Mouse (Mus musculus) c-Kit-negative CD71-positive TER-119-positive erythroid progenitor cells, embryonic 14.5 days (primary cell): Measurements from ENCODE around the gene Hacd2.

Source experiments
- DNase-seq: peaks from one replicate; pipeline ENCODE4 v3.0.0-alpha.2; 2013; ENCODE audit warnings: low read depth, low spot score

The Hacd2 gene

GRCm38 (mm10) chr16:35006251-35006650 lies 16.0 kb upstream of the Hacd2 start:
- no peak for DNase-seq

- no peak for DNase-seq
Observed at GRCm38 (mm10) chr16:35007361-35007760, 14.9 kb upstream of the Hacd2 start.

GRCm38 (mm10) chr16:35008447-35008846 lies 13.8 kb upstream of the Hacd2 start:
- no peak for DNase-seq

- DNase-seq: no peak
Observed at GRCm38 (mm10) chr16:35013501-35013900, 8.7 kb upstream of the Hacd2 start.

- no peak for DNase-seq
Observed at GRCm38 (mm10) chr16:35016491-35016890, 5.7 kb upstream of the Hacd2 start.

GRCm38 (mm10) chr16:35018470-35018974 lies 3.7 kb upstream of the Hacd2 start:
- no peak for DNase-seq

- DNase-seq: no peak
Observed at GRCm38 (mm10) chr16:35021903-35022241, 356 bp upstream of the Hacd2 start.

- DNase-seq: no peak
Observed at GRCm38 (mm10) chr16:35023138-35023735, 1.0 kb downstream of the Hacd2 start.

- DNase-seq: no peak
Observed at GRCm38 (mm10) chr16:35024300-35024699, 2.1 kb downstream of the Hacd2 start.

- no peak for DNase-seq
Observed at GRCm38 (mm10) chr16:35025347-35025746, 3.1 kb downstream of the Hacd2 start.

GRCm38 (mm10) chr16:35033241-35033640 lies 11.0 kb downstream of the Hacd2 start:
- no peak for DNase-seq

GRCm38 (mm10) chr16:35033809-35034577 lies 11.8 kb downstream of the Hacd2 start:
- no peak for DNase-seq

GRCm38 (mm10) chr16:35034971-35035370 lies 12.7 kb downstream of the Hacd2 start:
- DNase-seq: no peak

- no peak for DNase-seq
Observed at GRCm38 (mm10) chr16:35036754-35037153, 14.5 kb downstream of the Hacd2 start.

- DNase-seq: no peak
Observed at GRCm38 (mm10) chr16:35038343-35039057, 16.3 kb downstream of the Hacd2 start.

GRCm38 (mm10) chr16:35040154-35040553 lies 17.9 kb downstream of the Hacd2 start:
- DNase-seq: no peak

- no peak for DNase-seq
Observed at GRCm38 (mm10) chr16:35041001-35041400, 18.8 kb downstream of the Hacd2 start.

GRCm38 (mm10) chr16:35046081-35046775 lies 24.0 kb downstream of the Hacd2 start:
- DNase-seq: no peak

- no peak for DNase-seq
Observed at GRCm38 (mm10) chr16:35047272-35047969, 25.2 kb downstream of the Hacd2 start.

- DNase-seq: no peak
Observed at GRCm38 (mm10) chr16:35051066-35051465, 28.8 kb downstream of the Hacd2 start.

- no peak for DNase-seq
Observed at GRCm38 (mm10) chr16:35052191-35052590, 30.0 kb downstream of the Hacd2 start.
